Mouse (Mus musculus): ENCODE results near the gene Prr29. TPM values are rescaled to one million over a fixed set of nuclear protein-coding genes. Genes with fewer than 3 reads are reported as not detected.
A peak's percentile ranks its signal among the peaks of the same experiment; 100 is the strongest.

The Prr29 gene
- total RNA-seq, 1 experiment, result not detected

DNA sequence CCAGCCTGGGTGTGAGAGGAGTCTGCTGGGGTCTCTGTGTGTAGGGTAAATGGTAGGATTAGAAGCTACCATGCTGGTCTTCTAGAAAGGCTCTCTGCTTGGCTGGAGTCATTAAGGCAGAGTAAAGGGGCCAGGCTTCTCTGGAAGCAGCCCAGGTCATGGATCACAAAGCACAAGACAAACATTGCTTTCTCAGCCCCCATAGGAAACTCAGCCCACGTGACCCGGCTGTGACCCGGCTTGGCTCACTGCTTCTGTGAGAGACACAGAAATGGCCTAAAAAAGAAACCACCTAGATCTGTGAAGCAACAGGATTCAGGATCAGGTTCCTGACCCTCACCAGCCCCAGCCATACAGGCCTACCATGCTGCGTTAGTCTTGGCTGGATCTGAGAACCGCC is 40.4 kb upstream of the Prr29 start:
- no peaks in the 10 kb centered on the region for H3K36me3 ChIP-seq (ENCODE audit: control insufficient read depth, insufficient read depth, low read length, poor library complexity, severe bottlenecking)
- DNase-seq (ENCODE audit: low read depth, low spot score), result no peak
- no peak overlapping the region for H3K9ac ChIP-seq (ENCODE audit: insufficient read depth, low read depth, low read length, poor library complexity, severe bottlenecking)
- no peak overlapping the region for H3K4me3 ChIP-seq (ENCODE audit: insufficient read depth in 1 of 2, low read depth in 1 of 2, low read length in 2 of 2, poor library complexity in 1 of 2, severe bottlenecking in 1 of 2)
- no peak for TF ChIP-seq ZC3H11A (IDR thresholded peaks at IDR 0.05; ENCODE audit: borderline replicate concordance, low read depth, low read length)
- TF ChIP-seq CHD2 (IDR thresholded peaks at IDR 0.05; ENCODE audit: low read depth, low read length), result no peak
- no peak for TF ChIP-seq MAFK (IDR thresholded peaks at IDR 0.05; ENCODE audit: insufficient read depth, low read depth, low read length)
- TF ChIP-seq ZNF384 (IDR thresholded peaks at IDR 0.05; ENCODE audit: low read depth, low read length), result no peak
- TF ChIP-seq HCFC1 (IDR thresholded peaks at IDR 0.05; ENCODE audit: borderline replicate concordance, insufficient read depth, low read length), result no peak
- H3K9me3 ChIP-seq (ENCODE audit: control insufficient read depth, insufficient read depth, low read depth, low read length), result no peaks in the 10 kb centered on the region
- peaks cover 0 to 5% of the 10 kb centered on the region in 2 experiments; a peak in 2 of 4 replicates for H3K4me1 ChIP-seq (ENCODE audit: control insufficient read depth in 2 of 2, insufficient read depth in 2 of 2, low read length in 2 of 2, poor library complexity in 1 of 2)
- H3K27ac ChIP-seq (ENCODE audit: insufficient read depth, low read depth, low read length, poor library complexity, severe bottlenecking), result no peak overlapping the region
- in situ Hi-C loops (cut with MboI; ENCODE audit: low sequenced_read_pairs in 2 of 2, unreplicated experiment in 2 of 2), result no loop called here

DNA sequence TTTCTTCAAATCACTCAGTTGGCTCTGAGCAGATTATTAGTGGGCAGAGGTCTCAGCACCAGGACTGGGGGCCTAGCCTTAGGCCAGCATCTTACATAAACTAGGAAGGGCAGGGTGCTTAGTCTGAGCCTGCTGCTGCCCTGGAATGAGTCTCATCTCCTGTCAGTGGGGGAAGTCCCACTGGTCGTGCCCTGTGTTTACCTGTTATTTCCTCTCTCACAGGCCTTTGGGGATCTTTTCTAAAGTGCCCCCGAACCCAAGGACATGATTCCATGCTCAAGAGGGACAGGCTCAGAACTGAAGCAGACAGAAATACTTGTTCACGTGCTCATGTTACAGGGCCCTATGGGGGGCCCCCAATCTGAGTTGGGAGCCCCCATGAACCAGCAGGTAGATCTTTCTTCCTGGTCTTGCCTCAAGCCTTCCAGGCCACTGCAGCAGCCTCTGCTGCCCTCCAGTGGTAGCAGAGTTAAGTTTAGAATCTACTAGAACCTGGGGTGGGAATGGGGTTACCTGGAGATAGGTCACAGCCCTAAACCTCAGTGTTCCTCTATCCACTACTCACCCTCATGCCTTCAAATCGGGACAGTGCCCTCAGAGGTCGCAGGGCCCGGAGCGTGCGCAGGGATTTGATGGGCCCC is 39.6 kb upstream of the Prr29 start:
- Histone ChIP-seq H3K9ac (ENCODE audit: insufficient read depth, low read depth, low read length, poor library complexity, severe bottlenecking) (no peak overlapping the region), H3K4me1 (ENCODE audit: control insufficient read depth in 2 of 2, insufficient read depth in 2 of 2, low read length in 2 of 2, poor library complexity in 1 of 2) (peaks cover 0 to 5% of the 10 kb centered on the region in 2 experiments; a peak in 2 of 4 replicates), H3K9me3 (ENCODE audit: control insufficient read depth, insufficient read depth, low read depth, low read length) (no peaks in the 10 kb centered on the region), H3K36me3 (ENCODE audit: control insufficient read depth, insufficient read depth, low read length, poor library complexity, severe bottlenecking) (no peaks in the 10 kb centered on the region), H3K27ac (ENCODE audit: insufficient read depth, low read depth, low read length, poor library complexity, severe bottlenecking) (no peak overlapping the region), H3K4me3 (ENCODE audit: insufficient read depth in 1 of 2, low read depth in 1 of 2, low read length in 2 of 2, poor library complexity in 1 of 2, severe bottlenecking in 1 of 2) (no peak overlapping the region)
- TF ChIP-seq ZC3H11A (IDR thresholded peaks at IDR 0.05; ENCODE audit: borderline replicate concordance, low read depth, low read length) (0 out of 2 replicates have a peak, but pooled peaks have one; percentile 14), ZNF384 (IDR thresholded peaks at IDR 0.05; ENCODE audit: low read depth, low read length) (no peak)
- in situ Hi-C loops (cut with MboI; ENCODE audit: low sequenced_read_pairs in 2 of 2, unreplicated experiment in 2 of 2), result no loop called here
- peak; percentile 44 for DNase-seq (ENCODE audit: low read depth, low spot score)

DNA sequence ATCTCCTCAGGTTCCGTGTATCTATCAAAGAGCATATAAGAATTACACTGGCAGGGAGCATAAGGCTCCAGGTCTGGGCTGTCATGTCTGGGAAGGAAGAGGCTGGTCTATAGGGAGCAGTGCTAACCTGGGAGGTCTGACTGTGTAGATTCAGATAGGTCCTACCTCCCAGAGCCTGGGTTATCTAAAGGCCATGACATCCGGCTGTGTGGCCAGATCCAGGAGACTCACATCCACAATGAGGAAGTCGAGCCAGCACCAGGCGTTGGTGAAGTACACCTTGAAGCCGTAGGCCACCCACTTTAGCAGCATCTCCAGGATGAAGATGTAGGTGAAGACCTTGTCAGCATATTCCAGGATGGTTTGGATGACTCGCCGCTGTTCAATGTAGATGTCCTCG is 38.8 kb upstream of the Prr29 start:
- H3K9me3 ChIP-seq (ENCODE audit: control insufficient read depth, insufficient read depth, low read depth, low read length), result no peaks in the 10 kb centered on the region
- no peak for TF ChIP-seq HCFC1 (IDR thresholded peaks at IDR 0.05; ENCODE audit: borderline replicate concordance, insufficient read depth, low read length)
- TF ChIP-seq CHD2 (IDR thresholded peaks at IDR 0.05; ENCODE audit: low read depth, low read length), result no peak
- no peak for TF ChIP-seq ZNF384 (IDR thresholded peaks at IDR 0.05; ENCODE audit: low read depth, low read length)
- no peak for TF ChIP-seq ZC3H11A (IDR thresholded peaks at IDR 0.05; ENCODE audit: borderline replicate concordance, low read depth, low read length)
- TF ChIP-seq MAFK (IDR thresholded peaks at IDR 0.05; ENCODE audit: insufficient read depth, low read depth, low read length), result no peak

DNA sequence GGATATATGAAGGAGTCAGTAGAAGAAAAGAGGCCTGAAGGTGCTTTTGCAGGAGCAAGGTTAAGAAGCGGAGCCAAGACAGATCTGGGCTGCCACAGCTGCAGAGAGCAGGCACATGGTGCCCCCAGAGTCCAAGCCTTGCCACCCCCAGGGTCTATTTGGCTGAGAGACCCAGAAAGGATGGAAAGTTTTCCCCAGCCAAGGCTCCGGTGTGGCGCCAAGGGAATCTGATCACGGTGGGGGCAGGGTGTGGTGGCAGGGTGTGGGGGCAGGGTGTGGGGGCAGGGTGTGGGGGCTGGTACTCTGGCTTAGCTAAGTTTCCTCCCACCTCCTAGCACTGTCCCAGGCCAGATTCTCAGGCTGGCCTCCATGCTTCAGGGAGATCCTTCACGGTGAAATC is 36.8 kb upstream of the Prr29 start:
- Histone ChIP-seq H3K9me3 (ENCODE audit: control insufficient read depth, insufficient read depth, low read depth, low read length) (no peaks in the 10 kb centered on the region), H3K4me1 (ENCODE audit: control insufficient read depth in 2 of 2, insufficient read depth in 2 of 2, low read length in 2 of 2, poor library complexity in 1 of 2) (peaks cover 0 to 5% of the 10 kb centered on the region in 2 experiments; a peak in 2 of 4 replicates), H3K27ac (ENCODE audit: insufficient read depth, low read depth, low read length, poor library complexity, severe bottlenecking) (no peak overlapping the region), H3K4me3 (ENCODE audit: insufficient read depth in 1 of 2, low read depth in 1 of 2, low read length in 2 of 2, poor library complexity in 1 of 2, severe bottlenecking in 1 of 2) (no peak overlapping the region), H3K9ac (ENCODE audit: insufficient read depth, low read depth, low read length, poor library complexity, severe bottlenecking) (no peak overlapping the region), H3K36me3 (ENCODE audit: control insufficient read depth, insufficient read depth, low read length, poor library complexity, severe bottlenecking) (no peaks in the 10 kb centered on the region)
- DNase-seq (ENCODE audit: low read depth, low spot score), result no peak
- in situ Hi-C loops (cut with MboI; ENCODE audit: low sequenced_read_pairs in 2 of 2, unreplicated experiment in 2 of 2), result no loop called here
- no peak for TF ChIP-seq ZNF384 (IDR thresholded peaks at IDR 0.05; ENCODE audit: low read depth, low read length)
- TF ChIP-seq MAFK (IDR thresholded peaks at IDR 0.05; ENCODE audit: insufficient read depth, low read depth, low read length), result no peak
- TF ChIP-seq CHD2 (IDR thresholded peaks at IDR 0.05; ENCODE audit: low read depth, low read length), result no peak
- TF ChIP-seq ZC3H11A (IDR thresholded peaks at IDR 0.05; ENCODE audit: borderline replicate concordance, low read depth, low read length), result no peak
- no peak for TF ChIP-seq HCFC1 (IDR thresholded peaks at IDR 0.05; ENCODE audit: borderline replicate concordance, insufficient read depth, low read length)

More for the DNA sequence above, 38.8 kb upstream of the Prr29 start:
- Histone ChIP-seq H3K36me3 (ENCODE audit: control insufficient read depth, insufficient read depth, low read length, poor library complexity, severe bottlenecking) (no peaks in the 10 kb centered on the region), H3K9ac (ENCODE audit: insufficient read depth, low read depth, low read length, poor library complexity, severe bottlenecking) (no peak overlapping the region), H3K4me3 (ENCODE audit: insufficient read depth in 1 of 2, low read depth in 1 of 2, low read length in 2 of 2, poor library complexity in 1 of 2, severe bottlenecking in 1 of 2) (no peak overlapping the region), H3K4me1 (ENCODE audit: control insufficient read depth in 2 of 2, insufficient read depth in 2 of 2, low read length in 2 of 2, poor library complexity in 1 of 2) (peaks cover 0 to 5% of the 10 kb centered on the region in 2 experiments; a peak in 2 of 4 replicates), H3K27ac (ENCODE audit: insufficient read depth, low read depth, low read length, poor library complexity, severe bottlenecking) (no peak overlapping the region)
- in situ Hi-C loops (cut with MboI; ENCODE audit: low sequenced_read_pairs in 2 of 2, unreplicated experiment in 2 of 2), result no loop called here
- no peak for DNase-seq (ENCODE audit: low read depth, low spot score)
